Mouse (Mus musculus): ENCODE results near the gene Faim. TPM values are rescaled to one million over a fixed set of nuclear protein-coding genes. Genes with fewer than 3 reads are reported as not detected.

Faim gene
- total and polyA plus RNA-seq, 3 experiments, result 30.7 to 53.6 TPM; not detected in 1

GRCm38 (mm10) chr9:98955716-98956224 is 30.4 kb upstream of the Faim start:
- H3K79me2 ChIP-seq (ENCODE audit: control insufficient read depth, insufficient read depth, low read length, poor library complexity), result no peaks in the 10 kb centered on the region
- H3K9ac ChIP-seq (ENCODE audit: control insufficient read depth, low read depth, low read length, poor library complexity, severe bottlenecking), result no peak overlapping the region
- H3K4me1 ChIP-seq (ENCODE audit: control insufficient read depth in 1 of 2, insufficient read depth in 2 of 2, low read length in 2 of 2), result no peaks in the 10 kb centered on the region
- H3K9me3 ChIP-seq (replicated peaks; ENCODE audit: insufficient read depth, low read length), result no peaks in the 10 kb centered on the region
- DNase-seq (ENCODE audit: low read depth, low spot score), result no peak
- TF ChIP-seq UBTF (IDR thresholded peaks at IDR 0.05; ENCODE audit: borderline replicate concordance, insufficient read depth, low read depth, low read length), result no peak
- no peak for TF ChIP-seq POLR2AphosphoS2 (IDR thresholded peaks at IDR 0.05; ENCODE audit: low read length)
- no peak for TF ChIP-seq MAX (IDR thresholded peaks at IDR 0.05; ENCODE audit: low read length)
- H3K27me3 ChIP-seq (ENCODE audit: control insufficient read depth in 1 of 2, insufficient read depth in 2 of 2, low read length in 2 of 2), result no peaks in the 10 kb centered on the region
- H3K4me3 ChIP-seq (ENCODE audit: control insufficient read depth in 1 of 2, insufficient read depth in 1 of 2, low read depth in 2 of 2, low read length in 2 of 2), result no peak overlapping the region
- no peaks in the 10 kb centered on the region for H3K36me3 ChIP-seq (ENCODE audit: control insufficient read depth in 1 of 2, insufficient read depth in 2 of 2, low read length in 2 of 2)
- H3K27ac ChIP-seq (ENCODE audit: control insufficient read depth, low read depth, low read length), result no peak overlapping the region

- no peaks in the 10 kb centered on the region for H3K4me1 ChIP-seq (ENCODE audit: control insufficient read depth in 1 of 2, insufficient read depth in 2 of 2, low read length in 2 of 2)
- H3K27me3 ChIP-seq (ENCODE audit: control insufficient read depth in 1 of 2, insufficient read depth in 2 of 2, low read length in 2 of 2), result no peaks in the 10 kb centered on the region
- no peaks in the 10 kb centered on the region for H3K36me3 ChIP-seq (ENCODE audit: control insufficient read depth in 1 of 2, insufficient read depth in 2 of 2, low read length in 2 of 2)
- no peak overlapping the region for H3K4me3 ChIP-seq (ENCODE audit: control insufficient read depth in 1 of 2, insufficient read depth in 1 of 2, low read depth in 2 of 2, low read length in 2 of 2)
- no peak overlapping the region for H3K27ac ChIP-seq (ENCODE audit: control insufficient read depth, low read depth, low read length)
- no peaks in the 10 kb centered on the region for H3K79me2 ChIP-seq (ENCODE audit: control insufficient read depth, insufficient read depth, low read length, poor library complexity)
- H3K9ac ChIP-seq (ENCODE audit: control insufficient read depth, low read depth, low read length, poor library complexity, severe bottlenecking), result no peak overlapping the region
- H3K9me3 ChIP-seq (replicated peaks; ENCODE audit: insufficient read depth, low read length), result no peaks in the 10 kb centered on the region
- TF ChIP-seq CHD2 (IDR thresholded peaks at IDR 0.05; ENCODE audit: low read length) (no peak), SIN3A (IDR thresholded peaks at IDR 0.05; ENCODE audit: low read length) (no peak), MXI1 (IDR thresholded peaks at IDR 0.05; ENCODE audit: low read depth, low read length) (no peak), POLR2AphosphoS2 (IDR thresholded peaks at IDR 0.05; ENCODE audit: low read length) (no peak)
- DNase-seq (ENCODE audit: low read depth, low spot score), result no peak
Measured at GRCm38 (mm10) chr9:98956591-98957381, 29.4 kb upstream of the Faim start.

DNA sequence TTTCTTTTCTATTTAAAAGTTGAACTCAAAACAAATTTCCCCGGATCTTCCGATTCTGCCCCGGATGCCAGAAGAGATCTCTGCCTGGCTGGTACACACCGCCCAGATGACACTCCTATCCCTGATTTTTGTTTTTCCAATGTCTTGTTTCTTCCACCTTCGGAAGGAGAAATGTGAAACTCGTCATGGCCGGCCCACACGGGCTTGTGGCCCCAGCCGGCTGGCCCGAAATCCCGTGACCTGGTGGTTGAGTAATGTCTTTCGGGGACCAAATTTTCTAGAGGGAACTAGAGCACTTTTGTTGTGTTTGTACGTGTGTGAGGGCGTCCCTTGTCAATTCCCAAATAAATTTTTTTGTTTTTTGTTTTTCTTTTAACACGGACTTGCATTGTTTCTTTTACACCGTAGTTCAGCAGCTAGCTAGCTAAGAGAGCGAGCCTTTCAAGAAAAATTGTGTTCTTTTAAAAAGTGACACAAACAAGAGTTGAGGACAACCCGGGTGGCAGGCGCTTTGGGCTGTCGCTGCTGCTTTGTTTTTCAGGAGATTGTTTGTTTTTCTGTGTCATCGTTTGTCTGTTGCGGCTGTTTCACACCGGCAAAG is 28.3 kb upstream of the Faim start:
- no peak overlapping the region for H3K27ac ChIP-seq (ENCODE audit: control insufficient read depth, low read depth, low read length)
- H3K4me3 ChIP-seq (ENCODE audit: control insufficient read depth in 1 of 2, insufficient read depth in 1 of 2, low read depth in 2 of 2, low read length in 2 of 2), result no peak overlapping the region
- no peak overlapping the region for H3K9ac ChIP-seq (ENCODE audit: control insufficient read depth, low read depth, low read length, poor library complexity, severe bottlenecking)
- no peaks in the 10 kb centered on the region for H3K36me3 ChIP-seq (ENCODE audit: control insufficient read depth in 1 of 2, insufficient read depth in 2 of 2, low read length in 2 of 2)
- TF ChIP-seq SMC3 (IDR thresholded peaks at IDR 0.05; ENCODE audit: low read depth, low read length) (no peak), GABPA (IDR thresholded peaks at IDR 0.05; ENCODE audit: low read depth, low read length) (no peak), NRF1 (IDR thresholded peaks at IDR 0.05; ENCODE audit: insufficient read depth, low read depth, low read length, poor library complexity, severe bottlenecking) (no peak), CTCF (IDR thresholded peaks at IDR 0.05 in 2 of 3, conservative IDR thresholded peaks at IDR 0.05 in 1 of 3; ENCODE audit: control insufficient read depth in 1 of 3, insufficient read depth in 1 of 3, low read depth in 2 of 3, low read length in 3 of 3, poor library complexity in 1 of 3, severe bottlenecking in 1 of 3) (no peak), E2F4 (IDR thresholded peaks at IDR 0.05; ENCODE audit: borderline replicate concordance, low read depth, low read length) (no peak), POLR2A (IDR thresholded peaks at IDR 0.05; ENCODE audit: control insufficient read depth in 1 of 2, insufficient read depth in 1 of 2, low read depth in 1 of 2, low read length in 2 of 2, poor library complexity in 1 of 2) (no peak), MYB (IDR thresholded peaks at IDR 0.05; ENCODE audit: low read depth, low read length) (no peak), ZC3H11A (IDR thresholded peaks at IDR 0.05; ENCODE audit: low read depth, low read length) (no peak), JUND (IDR thresholded peaks at IDR 0.05; ENCODE audit: low read depth, low read length) (no peak), ZKSCAN1 (IDR thresholded peaks at IDR 0.05; ENCODE audit: low read depth, low read length) (no peak), BHLHE40 (IDR thresholded peaks at IDR 0.05; ENCODE audit: borderline replicate concordance, low read depth, low read length) (no peak), USF1 (IDR thresholded peaks at IDR 0.05; ENCODE audit: low read depth, low read length) (no peak), MAZ (IDR thresholded peaks at IDR 0.05; ENCODE audit: low read depth, low read length) (no peak)
- H3K27me3 ChIP-seq (ENCODE audit: control insufficient read depth in 1 of 2, insufficient read depth in 2 of 2, low read length in 2 of 2), result no peaks in the 10 kb centered on the region; a peak in 1 of 4 replicates
- H3K79me2 ChIP-seq (ENCODE audit: control insufficient read depth, insufficient read depth, low read length, poor library complexity), result no peaks in the 10 kb centered on the region
- no peaks in the 10 kb centered on the region for H3K9me3 ChIP-seq (replicated peaks; ENCODE audit: insufficient read depth, low read length)
- H3K4me1 ChIP-seq (ENCODE audit: control insufficient read depth in 1 of 2, insufficient read depth in 2 of 2, low read length in 2 of 2), result no peaks in the 10 kb centered on the region
- no peak for DNase-seq (ENCODE audit: low read depth, low spot score)
